Mouse (Mus musculus): Measurements from ENCODE around the gene Glis1. TPM values are rescaled to one million over a fixed set of nuclear protein-coding genes. Genes with fewer than 3 reads are reported as not detected.

Gene Glis1
- total and polyA plus RNA-seq, 2 experiments from 2014 or later, result 0.11 TPM; not detected in 1

DNA sequence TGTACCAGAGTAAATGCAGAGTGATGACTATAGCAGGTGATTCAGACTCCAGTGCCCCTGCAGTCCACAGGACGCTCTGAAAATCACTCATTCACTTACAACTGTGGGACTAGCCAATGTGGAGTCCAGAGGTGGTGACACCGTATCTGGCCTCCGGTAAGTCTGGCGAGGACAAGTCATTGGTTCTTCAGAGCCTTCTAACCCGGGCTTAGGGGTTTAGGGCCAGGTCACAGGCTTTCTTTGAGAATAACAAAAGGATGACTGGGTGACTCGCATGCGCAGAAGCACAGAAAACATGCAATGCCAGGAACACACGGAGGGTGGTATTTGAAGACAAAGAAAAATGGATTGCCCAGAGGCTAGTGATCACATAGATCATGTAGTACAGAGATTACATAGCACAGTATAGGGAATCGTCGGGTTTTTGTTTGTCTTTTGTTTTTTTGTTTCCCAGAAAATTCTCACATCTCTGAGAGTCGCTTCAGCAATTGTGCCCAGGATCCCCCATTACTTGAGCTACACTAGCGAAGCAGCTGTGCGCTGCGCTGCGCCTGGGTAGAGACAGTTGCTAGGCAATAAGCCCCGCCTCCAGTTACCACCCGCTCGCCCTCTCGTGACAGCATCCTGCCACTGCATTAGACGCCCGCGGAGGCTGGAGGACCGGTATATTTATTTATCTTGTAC is 239.4 kb downstream of the Glis1 start:
- H3K4me3 ChIP-seq (ENCODE audit: low read depth, low read length), result no peak overlapping the region
- peak; percentile 85 for ATAC-seq (ENCODE audit: insufficient read depth, low read depth)
- H3K36me3 ChIP-seq (replicated peaks; ENCODE audit: control insufficient read depth, insufficient read depth, low read length), result no peaks in the 10 kb centered on the region
- DNase-seq (ENCODE audit: low spot score), result peak; percentile 71
- TF ChIP-seq EP300 (IDR thresholded peaks at IDR 0.05; ENCODE audit: low read depth) (no peak), CTCF (IDR thresholded peaks at IDR 0.05; ENCODE audit: low read depth) (peak; percentile 50)
- H3K27ac ChIP-seq (ENCODE audit: low read depth), result no peak overlapping the region
- no peaks in the 10 kb centered on the region for H3K9me3 ChIP-seq (replicated peaks; ENCODE audit: control insufficient read depth, low read length)
- WGBS, result 24% methylated on average over 23 of the region's 23 CpGs
- peaks cover 21% of the 10 kb centered on the region for H3K27me3 ChIP-seq (ENCODE audit: control insufficient read depth, insufficient read depth, low read length)
- no peaks in the 10 kb centered on the region for H3K4me1 ChIP-seq (ENCODE audit: control insufficient read depth, insufficient read depth)
- H3K9ac ChIP-seq (replicated peaks; ENCODE audit: low read depth, low read length), result no peak overlapping the region
- no peak overlapping the region for H3K4me2 ChIP-seq (ENCODE audit: low read depth, low read length)

DNA sequence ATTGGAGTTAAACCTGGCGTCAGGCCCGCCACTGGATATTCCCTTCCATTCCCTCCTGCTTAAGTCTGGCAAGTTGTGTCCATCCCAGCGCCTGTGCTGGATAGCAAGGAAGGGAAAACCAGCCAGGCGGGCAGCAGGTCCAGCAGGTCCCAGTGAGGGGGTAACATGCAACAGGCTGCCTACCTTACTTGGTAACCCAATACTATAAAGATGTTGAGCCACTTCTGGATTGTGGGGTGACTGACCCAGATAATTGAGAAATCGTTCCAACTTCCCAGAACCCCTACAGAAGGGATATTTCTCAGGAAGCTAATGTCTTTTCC is 239.9 kb downstream of the Glis1 start:
- no peak for TF ChIP-seq CTCF (IDR thresholded peaks at IDR 0.05; ENCODE audit: low read depth)

DNA sequence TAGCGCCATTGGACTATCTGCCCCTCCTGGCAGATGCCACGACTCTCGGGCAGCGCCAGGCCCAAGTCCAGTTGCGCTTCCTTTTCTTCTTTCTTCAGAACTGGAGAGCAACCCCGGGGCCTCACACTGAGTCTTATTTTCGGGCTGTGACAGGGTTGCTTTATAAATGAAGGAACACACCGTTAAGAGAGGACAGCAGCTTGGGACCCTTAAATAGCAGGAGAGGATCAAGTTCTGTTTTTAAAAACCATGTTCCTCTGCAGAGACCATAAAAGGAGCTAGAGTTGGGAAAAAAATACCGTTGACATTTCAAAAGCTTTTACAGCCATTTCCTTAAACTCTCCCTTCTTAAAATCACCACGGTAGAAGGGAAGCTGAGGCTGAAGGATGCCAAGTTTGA is 241.3 kb downstream of the Glis1 start:
- Histone ChIP-seq H3K27ac (ENCODE audit: low read depth) (no peak overlapping the region), H3K4me3 (ENCODE audit: low read depth, low read length) (no peak overlapping the region), H3K9ac (replicated peaks; ENCODE audit: low read depth, low read length) (no peak overlapping the region), H3K36me3 (replicated peaks; ENCODE audit: control insufficient read depth, insufficient read depth, low read length) (no peaks in the 10 kb centered on the region), H3K27me3 (ENCODE audit: control insufficient read depth, insufficient read depth, low read length) (peaks cover 28% of the 10 kb centered on the region), H3K4me2 (ENCODE audit: low read depth, low read length) (no peak overlapping the region), H3K9me3 (replicated peaks; ENCODE audit: control insufficient read depth, low read length) (no peaks in the 10 kb centered on the region), H3K4me1 (ENCODE audit: control insufficient read depth, insufficient read depth) (no peaks in the 10 kb centered on the region)
- ATAC-seq (ENCODE audit: insufficient read depth, low read depth) (no peak), DNase-seq (ENCODE audit: low spot score) (no peak)
- TF ChIP-seq EP300 (IDR thresholded peaks at IDR 0.05; ENCODE audit: low read depth), result no peak
- TF ChIP-seq CTCF (IDR thresholded peaks at IDR 0.05; ENCODE audit: low read depth), result no peak
- 67% methylated on average over 10 of the region's 10 CpGs for WGBS

More for the DNA sequence above, 239.9 kb downstream of the Glis1 start:
- no peak overlapping the region for H3K4me3 ChIP-seq (ENCODE audit: low read depth, low read length)
- DNase-seq (ENCODE audit: low spot score), result no peak
- no peak overlapping the region for H3K27ac ChIP-seq (ENCODE audit: low read depth)
- H3K36me3 ChIP-seq (replicated peaks; ENCODE audit: control insufficient read depth, insufficient read depth, low read length), result no peaks in the 10 kb centered on the region
- no peaks in the 10 kb centered on the region for H3K4me1 ChIP-seq (ENCODE audit: control insufficient read depth, insufficient read depth)
- H3K9me3 ChIP-seq (replicated peaks; ENCODE audit: control insufficient read depth, low read length), result no peaks in the 10 kb centered on the region
- ATAC-seq (ENCODE audit: insufficient read depth, low read depth), result no peak; the same call in 1 of the 2 replicates
- 28% methylated on average over 5 of the region's 5 CpGs for WGBS
- no peak overlapping the region for H3K9ac ChIP-seq (replicated peaks; ENCODE audit: low read depth, low read length)
- peaks cover 21% of the 10 kb centered on the region for H3K27me3 ChIP-seq (ENCODE audit: control insufficient read depth, insufficient read depth, low read length)
- no peak overlapping the region for H3K4me2 ChIP-seq (ENCODE audit: low read depth, low read length)

DNA sequence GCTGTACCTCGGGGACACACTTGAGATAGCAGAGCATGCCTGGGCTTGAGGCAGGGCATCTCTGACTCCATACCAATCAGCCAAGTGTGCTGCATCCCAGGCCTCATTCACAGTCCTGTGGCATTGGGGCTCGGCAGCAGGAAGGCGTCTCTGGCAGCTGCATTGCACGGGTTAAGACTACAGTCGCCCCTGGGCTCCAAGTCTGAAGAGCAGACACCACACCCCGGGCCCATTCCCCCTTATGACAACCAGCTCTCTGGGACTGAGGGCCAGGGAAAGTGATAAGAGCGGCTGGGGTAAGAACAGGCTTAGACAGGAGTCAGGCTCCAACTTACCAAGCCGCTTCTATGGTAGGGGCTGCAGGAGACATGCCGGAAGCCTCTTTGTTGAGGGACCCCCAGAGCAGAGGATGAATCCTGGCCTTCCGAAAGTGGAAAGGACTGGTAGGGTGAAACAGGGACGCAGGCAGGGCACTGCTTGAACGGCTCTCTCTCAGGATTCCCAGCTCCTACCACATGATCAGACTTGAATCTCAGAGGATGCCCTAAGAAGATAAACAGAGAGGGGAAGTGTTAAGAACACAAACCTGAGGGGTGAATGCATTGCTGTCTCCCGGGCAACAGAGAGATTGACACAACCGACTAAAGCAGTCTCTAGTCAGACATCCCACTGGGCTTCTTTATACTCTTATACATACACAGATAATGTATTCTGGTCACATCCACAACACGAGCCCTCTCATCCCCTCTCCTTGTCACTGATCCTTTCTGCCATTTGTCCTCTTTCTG is 246.1 kb downstream of the Glis1 start:
- H3K4me2 ChIP-seq (ENCODE audit: low read depth, low read length), result no peak overlapping the region
- no peak overlapping the region for H3K27ac ChIP-seq (ENCODE audit: low read depth)
- TF ChIP-seq EP300 (IDR thresholded peaks at IDR 0.05; ENCODE audit: low read depth) (no peak), CTCF (IDR thresholded peaks at IDR 0.05; ENCODE audit: low read depth) (no peak)
- ATAC-seq (ENCODE audit: insufficient read depth, low read depth) (no peak), DNase-seq (ENCODE audit: low spot score) (no peak)
- no peaks in the 10 kb centered on the region for H3K4me1 ChIP-seq (ENCODE audit: control insufficient read depth, insufficient read depth)
- H3K27me3 ChIP-seq (ENCODE audit: control insufficient read depth, insufficient read depth, low read length), result peaks cover 7% of the 10 kb centered on the region; the same call in 1 of the 2 replicates
- no peaks in the 10 kb centered on the region for H3K36me3 ChIP-seq (replicated peaks; ENCODE audit: control insufficient read depth, insufficient read depth, low read length)
- 26% methylated on average over 15 of the region's 15 CpGs for WGBS
- no peak overlapping the region for H3K4me3 ChIP-seq (ENCODE audit: low read depth, low read length)
- H3K9me3 ChIP-seq (replicated peaks; ENCODE audit: control insufficient read depth, low read length), result no peaks in the 10 kb centered on the region
- H3K9ac ChIP-seq (replicated peaks; ENCODE audit: low read depth, low read length), result no peak overlapping the region

GRCm38 (mm10) chr4:107681099-107681849 is 246.9 kb downstream of the Glis1 start:
- Histone ChIP-seq H3K4me1 (ENCODE audit: control insufficient read depth, insufficient read depth) (no peaks in the 10 kb centered on the region), H3K9ac (replicated peaks; ENCODE audit: low read depth, low read length) (no peak overlapping the region), H3K27ac (ENCODE audit: low read depth) (no peak overlapping the region), H3K4me2 (ENCODE audit: low read depth, low read length) (no peak overlapping the region), H3K27me3 (ENCODE audit: control insufficient read depth, insufficient read depth, low read length) (peaks cover 7% of the 10 kb centered on the region; the same call in 1 of the 2 replicates), H3K9me3 (replicated peaks; ENCODE audit: control insufficient read depth, low read length) (no peaks in the 10 kb centered on the region), H3K36me3 (replicated peaks; ENCODE audit: control insufficient read depth, insufficient read depth, low read length) (no peaks in the 10 kb centered on the region), H3K4me3 (ENCODE audit: low read depth, low read length) (no peak overlapping the region)
- TF ChIP-seq CTCF (IDR thresholded peaks at IDR 0.05; ENCODE audit: low read depth) (no peak), EP300 (IDR thresholded peaks at IDR 0.05; ENCODE audit: low read depth) (no peak)
- DNase-seq (ENCODE audit: low spot score), result no peak
- 43% methylated on average over 9 of the region's 9 CpGs for WGBS
- no peak for ATAC-seq (ENCODE audit: insufficient read depth, low read depth)

Data from heart, postnatal 0 days (tissue).